Mouse (Mus musculus) liver, postnatal 0 days (tissue): Measurements from ENCODE around the gene Clip4. TPM values are rescaled to one million over a fixed set of nuclear protein-coding genes. Genes with fewer than 3 reads are reported as not detected.

Experiments used
- ATAC-seq: fragments of 200-750 bp; cut with Nextera tagmentation; 2 replicates; pipeline ENCODE4 v1.8.0; 2017; ENCODE audit warnings: mild to moderate bottlenecking, moderate library complexity
- DNase-seq: peaks from one replicate; pipeline ENCODE4 v3.0.0-alpha.2; 2016
- H3K27ac ChIP-seq: fragments of 300-500 bp; sonication (generic); 2 replicates; pipeline ENCODE4 v1.5.1; 2014; ENCODE audit warnings: antibody characterized with exemption, moderate library complexity, mild to moderate bottlenecking, low read depth
- H3K27me3 ChIP-seq: fragments of 300-500 bp; sonication (generic); 2 replicates; pipeline ENCODE4 v1.6.1; 2014; ENCODE audit warnings: low read length, control low read depth, mixed read lengths; ENCODE audit not compliant: insufficient read depth
- H3K36me3 ChIP-seq: fragments of 300-500 bp; sonication (generic); replicated peaks from 2 replicates; pipeline ENCODE4 v1.6.1; 2014; ENCODE audit warnings: mild to moderate bottlenecking, control low read depth, low read length, moderate library complexity, mixed read lengths; ENCODE audit not compliant: insufficient read depth
- H3K4me1 ChIP-seq: fragments of 300-500 bp; sonication (generic); 2 replicates; pipeline ENCODE4 v1.6.1; 2014; ENCODE audit warnings: antibody characterized with exemption, mild to moderate bottlenecking, control low read depth; ENCODE audit not compliant: insufficient read depth
- H3K4me2 ChIP-seq: fragments of 300-500 bp; sonication (generic); 2 replicates; pipeline ENCODE4 v1.6.1; 2014; ENCODE audit warnings: low read depth, mild to moderate bottlenecking, low read length, moderate library complexity, mixed read lengths
- H3K4me3 ChIP-seq: fragments of 300-500 bp; sonication (generic); 2 replicates; pipeline ENCODE4 v1.5.1; 2014; ENCODE audit warnings: low read depth, low read length
- H3K9ac ChIP-seq: fragments of 300-500 bp; sonication (generic); replicated peaks from 2 replicates; pipeline ENCODE4 v1.6.1; 2014; ENCODE audit warnings: mild to moderate bottlenecking, moderate library complexity
- H3K9me3 ChIP-seq: fragments of 300-500 bp; sonication (generic); 2 replicates; pipeline ENCODE4 v1.6.1; 2016; ENCODE audit warnings: mild to moderate bottlenecking, control low read depth, low read length, mixed read lengths
- CTCF ChIP-seq: sonication (generic); IDR thresholded peaks from 2 replicates; pipeline ENCODE4 v1.5.1; 2016; ENCODE audit warnings: antibody characterized with exemption, low read depth
- EP300 ChIP-seq: IDR thresholded peaks from 2 replicates; pipeline ENCODE4 v1.6.1; 2016; ENCODE audit warnings: antibody characterized with exemption, low read depth, mild to moderate bottlenecking
- WGBS: fragments of 180-500 bp; shearing (Covaris S2); extraction: QIAGEN DNeasy Blood & Tissue Kit; methylation state at CpG from one replicate; pipeline ENCODE4 v1.1.7; 2014; ENCODE audit not compliant: insufficient replicate concordance; 5-methylcytosine and 5-hydroxymethylcytosine counted together
- polyA plus RNA-seq: library from polyadenylated mRNA; unstranded; fragments of >200 nt; fragmentation: Nextera tagmentation; extraction: Ambion mirVana; gene quantifications from 2 replicates; pipeline ENCODE4 v1.2.1, GENCODE M21; 2015

Gene Clip4
- polyA plus RNA-seq, 1 experiment from 2014 or later: 0.49 TPM

DNA sequence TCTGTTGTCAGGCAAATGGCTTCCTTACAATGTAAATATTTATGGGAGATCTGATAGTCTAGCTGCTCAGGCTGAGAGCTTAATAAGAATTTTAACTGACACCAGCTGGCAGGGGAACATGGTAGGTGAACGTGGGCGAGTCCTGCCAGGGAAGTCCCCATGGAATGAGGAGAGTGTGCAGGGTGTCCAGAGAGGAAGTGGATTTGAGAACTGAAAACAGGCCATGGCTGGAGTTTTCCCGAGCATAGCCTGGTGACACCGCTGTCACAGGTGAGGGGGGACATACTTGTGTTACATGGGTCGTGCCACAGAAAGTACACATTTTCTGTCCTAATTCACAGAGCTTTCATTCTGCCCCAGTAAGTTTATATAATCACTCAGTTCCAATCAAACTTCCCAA, 97.2 kb downstream of the Clip4 start:
- Histone ChIP-seq H3K9me3 (no peaks in the 10 kb centered on the region), H3K9ac (no peak overlapping the region), H3K27ac (no peak overlapping the region), H3K4me1 (peaks cover 5% of the 10 kb centered on the region), H3K4me3 (no peak overlapping the region), H3K4me2 (no peak overlapping the region), H3K36me3 (no peaks in the 10 kb centered on the region), H3K27me3 (peaks cover 17% of the 10 kb centered on the region)
- peak; percentile 3 for DNase-seq
- WGBS: 76% methylated on average over 5 of the region's 5 CpGs
- ATAC-seq: no peak
- no peak for TF ChIP-seq EP300

- Histone ChIP-seq H3K9ac (no peak overlapping the region), H3K9me3 (no peaks in the 10 kb centered on the region), H3K27ac (no peak overlapping the region), H3K4me3 (no peak overlapping the region), H3K4me1 (peaks cover 5% of the 10 kb centered on the region), H3K4me2 (no peak overlapping the region), H3K36me3 (no peaks in the 10 kb centered on the region), H3K27me3 (peaks cover 18% of the 10 kb centered on the region)
- ATAC-seq: no peak
- TF ChIP-seq CTCF (no peak), EP300 (no peak)
- WGBS: 53% methylated on average over 2 of the region's 2 CpGs
- DNase-seq: no peak
Measured at GRCm38 (mm10) chr17:71867892-71868291, 99.6 kb downstream of the Clip4 start.

DNA sequence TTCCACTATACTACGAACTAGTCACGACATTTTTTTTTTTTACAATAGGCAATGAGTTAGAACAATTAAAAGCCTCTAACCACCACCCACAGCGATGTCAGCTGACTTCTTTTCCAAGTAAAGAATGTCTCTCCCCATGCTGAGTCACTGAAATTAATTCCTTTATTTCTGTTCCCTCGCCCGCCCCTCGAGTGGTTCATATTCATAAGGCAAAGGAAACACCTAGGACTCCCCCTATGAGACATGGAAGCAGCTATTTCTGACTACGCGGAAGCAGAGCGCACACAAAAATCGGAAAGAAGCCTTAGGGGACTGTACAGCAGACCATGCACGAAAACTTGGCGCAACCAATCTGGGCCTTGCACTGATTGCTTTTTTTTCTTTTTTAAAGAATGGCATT, 100.6 kb downstream of the Clip4 start:
- Histone ChIP-seq H3K27me3 (peaks cover 18% of the 10 kb centered on the region), H3K9ac (no peak overlapping the region), H3K4me3 (no peak overlapping the region), H3K9me3 (no peaks in the 10 kb centered on the region), H3K36me3 (no peaks in the 10 kb centered on the region), H3K4me2 (no peak overlapping the region), H3K4me1 (peaks cover 5% of the 10 kb centered on the region), H3K27ac (no peak overlapping the region)
- 79% methylated on average over 12 of the region's 12 CpGs for WGBS
- TF ChIP-seq EP300 (no peak), CTCF (no peak)
- ATAC-seq: no peak
- DNase-seq: no peak

DNA sequence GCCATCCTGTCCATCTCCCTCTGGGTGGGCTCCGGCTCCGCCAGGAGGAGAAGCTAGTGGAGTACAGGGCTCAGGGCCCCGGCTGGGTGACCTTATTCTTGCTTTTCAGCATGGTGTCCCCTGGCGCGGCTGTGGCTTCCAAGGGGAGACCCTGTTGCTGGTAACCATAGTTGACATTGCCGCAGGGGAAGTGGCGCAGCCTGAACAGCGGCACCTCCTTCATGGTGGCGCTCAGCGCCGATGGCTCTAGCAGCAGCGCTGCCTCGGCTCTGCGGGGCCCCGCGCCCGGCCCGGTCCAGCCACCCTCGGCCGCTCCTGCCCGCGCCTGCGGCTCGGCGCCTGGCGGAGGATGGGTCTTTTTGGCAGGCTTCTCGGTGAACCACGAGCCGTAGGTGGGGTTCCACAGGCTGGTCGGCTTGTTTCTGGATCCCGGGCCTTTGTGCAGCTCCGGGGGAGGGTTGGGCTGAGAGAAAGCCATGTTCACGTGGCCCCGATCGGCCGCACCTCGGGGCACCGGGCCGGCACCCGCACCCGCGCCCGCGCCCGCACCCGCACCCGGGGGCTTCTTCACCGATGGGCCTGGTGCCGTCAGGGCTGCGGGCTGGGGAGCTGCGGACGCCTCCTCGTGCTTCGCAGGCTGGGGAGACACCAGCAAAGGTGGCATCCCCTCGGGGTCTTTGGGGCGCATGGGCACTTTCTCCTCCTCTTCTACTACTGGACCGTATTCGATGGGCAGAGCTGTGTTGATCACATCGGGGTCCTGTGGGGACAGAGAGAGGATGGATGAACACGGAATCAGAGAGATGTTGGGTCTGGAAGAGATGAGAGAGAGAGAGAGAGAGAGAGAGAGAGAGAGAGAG, 101.3 kb downstream of the Clip4 start:
- Histone ChIP-seq H3K4me1 (peaks cover 5% of the 10 kb centered on the region), H3K36me3 (no peaks in the 10 kb centered on the region), H3K9ac (no peak overlapping the region; the same call in 1 of the 2 replicates), H3K4me3 (peak overlapping the region; percentile 30), H3K9me3 (no peaks in the 10 kb centered on the region), H3K27me3 (peaks cover 18% of the 10 kb centered on the region), H3K4me2 (peak overlapping the region; percentile 68), H3K27ac (no peak overlapping the region)
- ATAC-seq (no peak), DNase-seq (no peak)
- 7% methylated on average over 60 of the region's 60 CpGs for WGBS
- no peak for TF ChIP-seq CTCF
- TF ChIP-seq EP300: no peak

- Histone ChIP-seq H3K4me1 (peaks cover 5% of the 10 kb centered on the region), H3K4me3 (no peak overlapping the region), H3K9me3 (no peaks in the 10 kb centered on the region), H3K36me3 (no peaks in the 10 kb centered on the region), H3K4me2 (no peak overlapping the region), H3K27me3 (peaks cover 18% of the 10 kb centered on the region), H3K9ac (no peak overlapping the region), H3K27ac (no peak overlapping the region)
- ATAC-seq (no peak), DNase-seq (no peak)
- 76% methylated on average over 8 of the region's 8 CpGs for WGBS
- no peak for TF ChIP-seq EP300
- TF ChIP-seq CTCF: no peak
Measured at GRCm38 (mm10) chr17:71870232-71870621, 102.0 kb downstream of the Clip4 start.

GRCm38 (mm10) chr17:71870641-71871040, 102.4 kb downstream of the Clip4 start:
- no peak for DNase-seq
- H3K9ac ChIP-seq: no peak overlapping the region
- TF ChIP-seq EP300 (no peak), CTCF (no peak)

More at GRCm38 (mm10) chr17:71870641-71871040, 102.4 kb downstream of the Clip4 start:
- H3K36me3 ChIP-seq: no peaks in the 10 kb centered on the region
- H3K4me3 ChIP-seq: no peak overlapping the region
- H3K4me2 ChIP-seq: no peak overlapping the region
- peaks cover 5% of the 10 kb centered on the region for H3K4me1 ChIP-seq
- H3K27me3 ChIP-seq: peaks cover 18% of the 10 kb centered on the region
- no peak overlapping the region for H3K27ac ChIP-seq
- ATAC-seq: no peak
- H3K9me3 ChIP-seq: no peaks in the 10 kb centered on the region
- WGBS: 40% methylated on average over 1 of the region's 1 CpGs
